Mouse (Mus musculus) lung, postnatal 36 days (tissue): Measurements from ENCODE around the gene Erc2.

ENCODE experiments used
- DNase-seq: peaks from one replicate; pipeline ENCODE4 v3.0.0; 2022; ENCODE audit warnings: mixed read lengths

Erc2 gene

GRCm38 (mm10) chr14:27622176-27622922, at the start of gene Erc2:
TSS of gene Erc2 (plus strand) at chr14:27622428.
- peak; percentile 67 for DNase-seq

- DNase-seq, result no peak
Observed at GRCm38 (mm10) chr14:27578443-27578842, 43.8 kb upstream of the Erc2 start.

GRCm38 (mm10) chr14:27589616-27590015, 32.6 kb upstream of the Erc2 start:
- DNase-seq, result peak; percentile 11

- no peak for DNase-seq
Observed at GRCm38 (mm10) chr14:27592163-27592562, 30.1 kb upstream of the Erc2 start.

- DNase-seq, result peak; percentile 85
Observed at GRCm38 (mm10) chr14:27596265-27596664, 26.0 kb upstream of the Erc2 start.

- no peak for DNase-seq
Observed at GRCm38 (mm10) chr14:27602136-27602535, 20.1 kb upstream of the Erc2 start.

GRCm38 (mm10) chr14:27607419-27607818, 14.8 kb upstream of the Erc2 start:
- no peak for DNase-seq

- no peak for DNase-seq
Observed at GRCm38 (mm10) chr14:27613766-27614165, 8.5 kb upstream of the Erc2 start.

GRCm38 (mm10) chr14:27617286-27617685, 4.9 kb upstream of the Erc2 start:
- DNase-seq, result no peak

GRCm38 (mm10) chr14:27621576-27621975, 652 bp upstream of the Erc2 start:
- DNase-seq, result no peak

GRCm38 (mm10) chr14:27622923-27623219, 643 bp downstream of the Erc2 start:
- DNase-seq, result no peak

- DNase-seq, result peak; percentile 79
Observed at GRCm38 (mm10) chr14:27623368-27623767, 1.1 kb downstream of the Erc2 start.

GRCm38 (mm10) chr14:27628701-27629100, 6.5 kb downstream of the Erc2 start:
- DNase-seq, result no peak

GRCm38 (mm10) chr14:27629369-27630012, 7.3 kb downstream of the Erc2 start:
- DNase-seq, result no peak

GRCm38 (mm10) chr14:27630973-27631640, 8.9 kb downstream of the Erc2 start:
- DNase-seq, result no peak

- no peak for DNase-seq
Observed at GRCm38 (mm10) chr14:27634761-27635160, 12.5 kb downstream of the Erc2 start.

GRCm38 (mm10) chr14:27636556-27636955, 14.3 kb downstream of the Erc2 start:
- no peak for DNase-seq

- DNase-seq, result no peak
Observed at GRCm38 (mm10) chr14:27641382-27641781, 19.2 kb downstream of the Erc2 start.

GRCm38 (mm10) chr14:27642981-27643380, 20.8 kb downstream of the Erc2 start:
- DNase-seq, result no peak

GRCm38 (mm10) chr14:27654670-27655069, 32.4 kb downstream of the Erc2 start:
- no peak for DNase-seq

GRCm38 (mm10) chr14:27658616-27659015, 36.4 kb downstream of the Erc2 start:
- DNase-seq, result no peak

GRCm38 (mm10) chr14:27661466-27661865, 39.2 kb downstream of the Erc2 start:
- no peak for DNase-seq

GRCm38 (mm10) chr14:27662251-27662650, 40.0 kb downstream of the Erc2 start:
- DNase-seq, result no peak
